Mouse (Mus musculus) G1E (cell line): Measurements from ENCODE around the gene Eif2s3x. TPM values are rescaled to one million over a fixed set of nuclear protein-coding genes. Genes with fewer than 3 reads are reported as not detected.
"Not testable (repeated sequence)": the region's sequence is repeated elsewhere in the genome, so short reads cannot be mapped to it uniquely, and the experiment has no call there.

Source experiments
- ATAC-seq: 2 replicates; pipeline ENCODE4 v1.8.0; 2016; ENCODE audit warnings: mild to moderate bottlenecking; ENCODE audit not compliant: insufficient number of reproducible peaks, poor library complexity, low FRiP score, severe bottlenecking; ENCODE audit errors: extremely low read depth
- DNase-seq: peaks from one replicate; pipeline ENCODE4 v3.0.0; 2012; ENCODE audit warnings: low spot score
- H3K27me3 ChIP-seq: 2 replicates; pipeline ENCODE4 v1.6.1; 2012; ENCODE audit warnings: mild to moderate bottlenecking, low read length, inconsistent platforms; ENCODE audit not compliant: insufficient read depth
- H3K36me3 ChIP-seq: replicated peaks from 2 replicates; pipeline ENCODE3; 2012; ENCODE audit warnings: mild to moderate bottlenecking, inconsistent platforms
- H3K4me1 ChIP-seq: 2 replicates; pipeline ENCODE4 v1.6.1; 2012; ENCODE audit warnings: low read depth, low read length, inconsistent platforms, mixed read lengths; ENCODE audit not compliant: insufficient read depth
- H3K4me3 ChIP-seq: 2 replicates; pipeline ENCODE4 v1.5.1; 2012; ENCODE audit warnings: low read depth, mild to moderate bottlenecking, inconsistent platforms, low read length, moderate library complexity, mixed read lengths
- H3K9me3 ChIP-seq: replicated peaks from 2 replicates; pipeline ENCODE4 v1.6.1; 2012; ENCODE audit warnings: inconsistent platforms
- CTCF ChIP-seq: IDR thresholded peaks from 2 replicates; pipeline ENCODE4 v1.5.1; 2012; ENCODE audit warnings: low read depth, low read length, inconsistent platforms, mixed read lengths
- GATA1 ChIP-seq: IDR thresholded peaks from 2 replicates; pipeline ENCODE4 v1.6.1; 2012; ENCODE audit warnings: borderline replicate concordance, low read length, inconsistent platforms, mixed read lengths
- GATA2 ChIP-seq: IDR thresholded peaks from 2 replicates; pipeline ENCODE4 v1.6.1; 2012; ENCODE audit warnings: low read depth, low read length, inconsistent platforms, borderline replicate concordance
- POLR2AphosphoS5 ChIP-seq: IDR thresholded peaks from 2 replicates; pipeline ENCODE4 v1.6.1; 2012; ENCODE audit warnings: low read depth, low read length, inconsistent platforms; ENCODE audit not compliant: insufficient replicate concordance
- TAL1 ChIP-seq: conservative IDR thresholded peaks from 2 replicates; pipeline ENCODE4 v1.6.1; 2012; ENCODE audit warnings: low read depth, low read length, inconsistent platforms, mixed read lengths
- polyA plus RNA-seq: library from polyadenylated mRNA; stranded (reverse); fragments of >175 nt; gene quantifications from 2 replicates; pipeline ENCODE4 v1.2.3, GENCODE M21; 2012
- total RNA-seq, 2 experiments: library from RNA; stranded (forward) in 1 of 2; stranded (reverse) in 1 of 2; fragments of 200-1000 nt in 1 of 2; fragments of >200 nt in 1 of 2; fragmentation: Nextera tagmentation in 1 of 2; gene quantifications; 2 replicates each; pipeline ENCODE4 v1.2.3; 2014 to 2017

Eif2s3x gene
- total and polyA plus RNA-seq, 3 experiments, result 31.9 to 387 (median 275) TPM

GRCm38 (mm10) chrX:94213384-94213783, 722 bp upstream of the Eif2s3x start:
- ATAC-seq (0 out of 2 replicates have a peak, but pooled peaks have one; percentile 4), DNase-seq (no peak)
- Histone ChIP-seq H3K27me3 (no peaks in the 10 kb centered on the region), H3K4me3 (peak overlapping the region; percentile 82), H3K9me3 (no peaks in the 10 kb centered on the region), H3K36me3 (peaks cover 21% of the 10 kb centered on the region), H3K4me1 (peaks cover 4% of the 10 kb centered on the region; the same call in 1 of the 2 replicates)
- TF ChIP-seq GATA1, result no peak
- no peak for TF ChIP-seq CTCF
- TF ChIP-seq TAL1, result no peak
- TF ChIP-seq POLR2AphosphoS5, result no peak
- TF ChIP-seq GATA2, result no peak

DNA sequence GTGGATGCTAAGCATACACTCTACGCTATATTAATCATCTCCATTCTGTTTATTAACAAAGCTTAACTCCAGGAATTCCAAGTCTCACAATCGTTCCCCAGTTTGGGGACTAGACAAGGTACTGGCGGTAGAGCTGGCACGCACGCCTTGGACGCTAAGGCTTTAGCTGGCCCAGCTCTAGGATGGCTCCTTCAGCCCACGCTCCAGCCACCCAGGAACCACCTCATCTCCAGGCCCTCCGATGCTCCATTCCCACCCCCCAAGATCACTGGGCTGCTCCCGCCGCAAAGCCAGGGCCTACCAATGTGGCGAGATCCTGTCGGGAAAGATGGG, 432 bp downstream of the Eif2s3x start:
- no peak for DNase-seq
- peak; percentile 30; the same call in 1 of the 2 replicates for ATAC-seq
- Histone ChIP-seq H3K4me1 (peaks cover 4% of the 10 kb centered on the region; the same call in 1 of the 2 replicates), H3K9me3 (no peaks in the 10 kb centered on the region), H3K36me3 (peaks cover 32% of the 10 kb centered on the region), H3K27me3 (no peaks in the 10 kb centered on the region), H3K4me3 (peak overlapping the region; percentile 82)
- no peak for TF ChIP-seq POLR2AphosphoS5
- TF ChIP-seq GATA1, result no peak
- TF ChIP-seq TAL1, result no peak
- no peak for TF ChIP-seq CTCF
- TF ChIP-seq GATA2, result no peak

- H3K4me3 ChIP-seq, result no peak overlapping the region
- no peak for ATAC-seq
These were observed 14.9 kb downstream of the Eif2s3x start for GRCm38 (mm10) chrX:94197789-94198188.

DNA sequence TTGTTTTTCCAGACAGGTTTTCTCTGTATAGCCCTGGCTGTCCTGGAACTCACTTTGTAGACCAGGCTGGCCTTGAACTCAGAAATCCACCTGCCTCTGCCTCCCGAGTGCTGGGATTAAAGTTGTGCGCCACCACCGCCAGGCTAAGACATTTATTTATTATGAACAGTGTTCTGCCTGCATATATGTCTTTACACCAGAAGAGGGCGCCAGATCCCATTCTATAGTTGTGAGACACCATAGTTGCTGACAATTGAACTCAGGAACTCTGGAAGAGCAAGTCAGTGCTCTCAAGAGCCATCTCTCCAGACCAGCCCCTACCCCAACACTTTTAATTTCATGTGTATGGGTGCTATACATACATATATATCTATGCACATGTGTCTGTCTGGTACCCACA, 18.8 kb downstream of the Eif2s3x start:
- H3K4me1 ChIP-seq, DNase-seq, H3K9me3 ChIP-seq, H3K27me3 ChIP-seq, H3K4me3 ChIP-seq: not testable (repeated sequence)
- 0 out of 2 replicates have a peak, but pooled peaks have one; percentile 9 for TF ChIP-seq CTCF
- peaks cover 68% of the 10 kb centered on the region for H3K36me3 ChIP-seq
- 0 out of 2 replicates have a peak, but pooled peaks have one; percentile 22 for ATAC-seq

More at GRCm38 (mm10) chrX:94197789-94198188, 14.9 kb downstream of the Eif2s3x start:
- Histone ChIP-seq H3K27me3 (no peaks in the 10 kb centered on the region), H3K36me3 (peaks cover 80% of the 10 kb centered on the region), H3K4me1 (no peaks in the 10 kb centered on the region), H3K9me3 (no peaks in the 10 kb centered on the region)
- no peak for TF ChIP-seq POLR2AphosphoS5
- TF ChIP-seq GATA1, result no peak
- no peak for TF ChIP-seq GATA2
- no peak for TF ChIP-seq TAL1
- DNase-seq, result no peak

- H3K36me3 ChIP-seq, result no peaks in the 10 kb centered on the region
- no peak for DNase-seq
- ATAC-seq, result no peak
- H3K4me3 ChIP-seq, result no peak overlapping the region
- no peak for TF ChIP-seq GATA1
- TF ChIP-seq CTCF, result no peak
- no peak for TF ChIP-seq GATA2
- TF ChIP-seq POLR2AphosphoS5, result no peak
- TF ChIP-seq TAL1, result no peak
- H3K9me3 ChIP-seq, result no peaks in the 10 kb centered on the region
- no peaks in the 10 kb centered on the region for H3K27me3 ChIP-seq
- H3K4me1 ChIP-seq, result no peaks in the 10 kb centered on the region; the same call in 1 of the 2 replicates
These were observed 27.5 kb downstream of the Eif2s3x start for GRCm38 (mm10) chrX:94185156-94185555.

- H3K4me3 ChIP-seq, result no peak overlapping the region
- ATAC-seq (no peak), DNase-seq (no peak)
These were observed 28.8 kb downstream of the Eif2s3x start for GRCm38 (mm10) chrX:94183814-94184213.

GRCm38 (mm10) chrX:94177715-94178340, 34.8 kb downstream of the Eif2s3x start:
- H3K27me3 ChIP-seq, result no peaks in the 10 kb centered on the region
- no peaks in the 10 kb centered on the region; the same call in 1 of the 2 replicates for H3K4me1 ChIP-seq
- H3K4me3 ChIP-seq, result peak overlapping the region; percentile 73
- DNase-seq (peak; percentile 70), ATAC-seq (peak; percentile 99)
- no peaks in the 10 kb centered on the region for H3K36me3 ChIP-seq
- TF ChIP-seq GATA1, result no peak
- 0 out of 2 replicates have a peak, but pooled peaks have one; percentile 36 for TF ChIP-seq POLR2AphosphoS5
- no peaks in the 10 kb centered on the region for H3K9me3 ChIP-seq

More at GRCm38 (mm10) chrX:94183814-94184213, 28.8 kb downstream of the Eif2s3x start:
- Histone ChIP-seq H3K4me1 (no peaks in the 10 kb centered on the region; the same call in 1 of the 2 replicates), H3K27me3 (no peaks in the 10 kb centered on the region), H3K9me3 (no peaks in the 10 kb centered on the region), H3K36me3 (no peaks in the 10 kb centered on the region)
- no peak for TF ChIP-seq GATA1
- TF ChIP-seq TAL1, result no peak
